Mouse (Mus musculus) lung, postnatal 14 days (tissue): Measurements from ENCODE around the gene Aggf1.
"Not testable (repeated sequence)": the region's sequence is repeated elsewhere in the genome, so short reads cannot be mapped to it uniquely, and the experiment has no call there.

Experiments used
- DNase-seq: peaks from one replicate; pipeline ENCODE4 v3.0.0; 2021

Gene Aggf1

GRCm38 (mm10) chr13:95374701-95375553, at the start of gene Aggf1:
Gene Aggf1, minus strand, starts transcription at chr13:95375352.
- peak; percentile 93 for DNase-seq

DNA sequence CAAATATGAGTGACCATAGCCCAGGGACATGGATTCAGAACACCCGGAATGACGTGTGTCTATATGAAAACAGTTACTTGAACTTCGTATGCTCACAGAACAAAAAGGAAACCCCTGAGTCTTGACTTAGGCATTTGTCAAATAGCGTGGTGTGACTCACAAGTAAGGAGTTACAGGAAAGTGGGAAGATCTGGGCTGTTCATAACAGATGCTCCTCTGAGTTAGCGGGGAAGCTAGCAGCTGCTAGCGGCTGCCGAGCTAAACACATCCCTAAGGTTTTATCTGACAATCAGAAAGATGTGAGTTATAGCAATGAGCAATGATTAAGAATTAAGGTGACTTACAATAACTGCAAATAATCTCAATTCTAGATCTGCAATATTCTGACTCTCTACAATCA, 49.8 kb upstream of the Aggf1 start:
- DNase-seq: no peak

DNA sequence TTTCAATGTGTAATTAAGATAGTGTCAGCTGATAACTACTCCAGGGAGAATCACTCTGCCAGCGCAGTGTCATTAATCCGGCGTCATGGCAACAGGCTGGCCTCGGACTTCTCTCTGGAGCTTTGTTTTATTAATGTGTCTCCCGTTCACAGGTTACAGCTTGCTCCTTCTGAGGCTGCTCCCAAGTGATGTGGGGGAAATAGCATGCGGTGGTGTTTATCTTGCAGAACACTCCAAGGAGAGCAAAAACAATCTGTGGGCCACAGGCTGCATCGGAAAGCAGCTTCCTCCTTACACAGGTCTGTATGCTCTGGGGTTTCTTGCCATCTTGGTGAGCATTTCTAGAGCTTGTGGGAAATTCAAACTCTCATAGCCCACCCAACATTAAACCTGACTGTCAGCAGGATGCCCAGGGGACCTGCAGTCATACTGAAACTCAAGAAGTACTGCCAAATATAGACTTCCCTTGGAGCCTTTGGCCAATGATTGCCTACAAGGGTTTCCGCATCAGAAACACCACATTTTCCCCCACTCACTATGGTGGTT, 44.1 kb upstream of the Aggf1 start:
- no peak for DNase-seq

DNA sequence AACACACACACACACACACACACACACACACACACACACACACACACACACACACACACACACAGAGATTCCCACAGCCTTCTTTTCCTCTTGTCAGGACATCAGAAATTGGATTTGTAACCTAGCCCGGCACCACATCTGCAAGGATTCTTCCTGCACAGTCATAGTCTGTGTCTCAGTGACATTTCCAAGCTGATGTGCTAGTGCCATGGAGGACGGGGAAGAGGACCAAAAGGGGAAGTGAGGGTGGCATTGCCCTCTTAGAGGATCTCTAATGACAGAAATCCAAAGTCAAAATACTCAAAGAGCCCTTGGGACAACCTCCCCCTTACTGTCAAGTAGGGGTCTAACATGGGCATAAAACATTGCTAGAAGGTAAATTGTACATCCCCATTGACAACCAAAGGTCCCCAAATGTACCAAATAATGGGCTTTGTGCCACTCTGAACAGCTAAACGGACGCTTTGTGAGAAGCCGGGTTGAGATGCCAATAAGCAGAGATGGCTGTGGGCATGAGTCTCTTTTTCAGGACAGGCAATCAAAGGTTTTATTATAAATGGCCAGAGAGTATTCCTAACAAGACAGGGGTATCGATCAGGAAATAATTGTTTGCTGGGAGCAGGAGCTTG, 43.5 kb upstream of the Aggf1 start:
- DNase-seq: no peak

GRCm38 (mm10) chr13:95412257-95412656, 37.1 kb upstream of the Aggf1 start:
- no peak for DNase-seq

- DNase-seq: no peak
Observed at GRCm38 (mm10) chr13:95393242-95393641, 18.1 kb upstream of the Aggf1 start.

GRCm38 (mm10) chr13:95389866-95390865, 15.0 kb upstream of the Aggf1 start:
- DNase-seq: peak; percentile 83

DNA sequence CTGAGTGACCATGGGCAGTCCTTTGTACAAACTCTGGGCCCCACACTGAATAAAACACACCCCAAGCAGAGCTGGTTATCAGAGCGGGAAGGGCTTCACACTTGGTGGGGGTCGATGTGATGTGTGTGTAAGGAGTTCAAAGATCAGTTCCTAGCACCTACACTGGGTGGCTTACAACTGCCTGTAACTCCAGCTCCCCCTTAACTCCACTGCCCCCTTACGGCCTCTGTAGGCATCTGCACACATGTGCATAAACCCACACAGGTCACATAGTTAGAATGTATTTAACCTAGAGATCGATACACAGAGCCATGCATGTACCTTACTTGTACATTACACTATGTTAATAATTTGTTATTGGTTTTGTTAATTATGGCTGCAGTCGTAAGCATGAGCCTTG, 13.1 kb upstream of the Aggf1 start:
- DNase-seq: no peak

- DNase-seq: no peak
Observed at GRCm38 (mm10) chr13:95382418-95382817, 7.3 kb upstream of the Aggf1 start.

DNA sequence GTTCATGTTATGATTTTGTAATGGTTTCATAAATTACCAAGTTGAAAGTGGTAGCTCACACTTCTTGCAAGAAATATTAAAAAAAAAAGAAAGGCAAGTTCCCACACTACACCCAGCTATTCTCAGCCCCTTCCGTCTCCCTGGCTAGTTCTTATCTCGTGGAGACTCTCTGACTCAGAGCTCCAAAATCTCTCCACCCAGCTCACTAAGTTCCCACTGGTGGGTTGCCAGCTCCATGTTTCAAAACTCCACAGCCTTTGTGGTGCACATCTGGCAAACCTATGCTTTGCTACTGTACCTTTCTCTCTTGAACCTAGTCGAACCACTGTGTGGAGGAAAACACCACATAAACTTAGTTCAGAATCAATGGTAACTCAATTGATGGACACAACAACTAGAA, 3.5 kb upstream of the Aggf1 start:
- no peak for DNase-seq

DNA sequence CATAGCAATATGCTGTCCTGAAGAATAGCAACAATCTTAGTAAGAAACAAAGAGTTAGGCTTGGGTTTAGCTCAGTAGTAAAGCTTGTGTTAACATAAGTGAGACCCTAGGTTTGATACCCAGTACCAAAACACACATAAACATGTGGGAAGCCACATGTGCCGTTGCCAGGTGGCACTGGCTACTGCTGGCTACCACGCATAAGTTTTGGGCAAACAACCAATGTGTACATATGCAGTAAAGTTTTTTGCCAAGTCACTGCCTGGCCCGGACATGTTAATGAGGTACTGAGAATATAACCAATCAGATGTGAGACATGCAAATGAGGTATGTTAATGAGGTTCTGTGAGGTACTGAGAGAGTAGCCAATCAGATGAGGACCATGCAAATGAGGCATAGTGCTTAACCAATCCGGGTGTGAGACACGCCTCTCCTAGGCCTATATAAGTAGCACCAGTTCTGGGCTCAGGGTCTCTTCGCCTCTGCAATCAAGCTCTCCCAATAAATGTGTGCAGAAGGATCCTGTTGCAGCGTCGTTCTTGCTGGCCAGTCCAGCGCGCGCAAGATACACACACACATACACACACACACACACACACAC, 1.6 kb upstream of the Aggf1 start:
- DNase-seq: not testable (repeated sequence)

DNA sequence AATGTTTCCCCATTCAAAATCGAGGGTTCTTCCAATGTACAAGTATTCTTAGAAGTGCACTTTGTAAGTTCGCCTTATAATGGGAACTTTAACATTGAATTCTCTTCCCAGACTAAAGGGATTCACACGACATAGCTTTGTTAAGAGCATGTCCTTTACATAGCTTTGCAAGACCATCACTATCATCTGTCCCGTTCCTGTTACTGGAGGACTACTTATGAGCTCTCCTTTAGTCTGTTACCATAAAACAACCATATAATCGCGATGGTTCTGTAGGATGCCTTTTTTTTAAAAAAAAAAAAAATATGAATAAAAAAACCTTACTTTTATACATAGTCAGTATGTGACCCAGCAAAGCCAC, 382 bp upstream of the Aggf1 start:
- no peak for DNase-seq

DNA sequence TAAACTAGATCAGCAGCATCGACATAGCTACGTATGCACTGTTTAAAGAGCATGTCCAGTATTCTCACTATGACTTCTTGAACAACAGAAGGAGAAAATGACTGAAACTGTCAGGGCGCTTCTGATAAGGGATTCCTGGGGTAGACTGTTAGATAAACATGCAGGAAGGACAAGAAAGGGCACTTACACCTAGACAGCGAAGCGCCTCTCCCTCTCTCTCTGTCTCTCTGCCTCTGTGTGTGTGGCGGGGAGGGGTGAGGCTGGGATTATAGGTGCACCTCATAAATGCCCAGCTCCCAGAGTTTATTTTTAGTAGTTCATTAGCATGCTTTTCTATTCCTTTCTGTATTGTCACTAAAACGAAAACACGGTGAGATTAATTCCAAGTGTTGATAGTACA, 8.8 kb downstream of the Aggf1 start:
- DNase-seq: no peak

- DNase-seq: no peak
Observed at GRCm38 (mm10) chr13:95363440-95363839, 11.7 kb downstream of the Aggf1 start.

GRCm38 (mm10) chr13:95358223-95358622, 16.9 kb downstream of the Aggf1 start:
- no peak for DNase-seq

- no peak for DNase-seq
Observed at GRCm38 (mm10) chr13:95348476-95348875, 26.7 kb downstream of the Aggf1 start.

- DNase-seq: peak; percentile 84
Observed at GRCm38 (mm10) chr13:95347018-95347696, 28.0 kb downstream of the Aggf1 start.

DNA sequence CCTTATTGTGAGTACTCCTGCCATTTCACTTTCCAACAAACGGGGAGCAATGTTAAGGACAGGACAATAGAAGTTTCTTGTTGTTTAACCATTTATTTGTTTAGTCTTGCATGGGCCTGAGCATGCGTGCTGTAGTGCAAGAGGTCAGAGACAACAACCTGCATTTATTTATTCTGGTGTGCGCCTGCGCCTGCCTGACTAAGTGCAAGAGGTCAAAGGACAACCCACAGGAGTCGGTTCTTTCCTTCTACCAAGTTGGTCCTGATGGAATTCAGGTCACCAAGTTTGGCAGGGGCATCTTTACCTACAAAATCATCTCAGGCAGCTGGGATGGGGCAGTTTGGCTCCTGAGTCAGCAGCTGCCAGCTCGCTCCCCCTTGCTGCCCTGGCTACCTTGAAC, 29.3 kb downstream of the Aggf1 start:
- DNase-seq: no peak

DNA sequence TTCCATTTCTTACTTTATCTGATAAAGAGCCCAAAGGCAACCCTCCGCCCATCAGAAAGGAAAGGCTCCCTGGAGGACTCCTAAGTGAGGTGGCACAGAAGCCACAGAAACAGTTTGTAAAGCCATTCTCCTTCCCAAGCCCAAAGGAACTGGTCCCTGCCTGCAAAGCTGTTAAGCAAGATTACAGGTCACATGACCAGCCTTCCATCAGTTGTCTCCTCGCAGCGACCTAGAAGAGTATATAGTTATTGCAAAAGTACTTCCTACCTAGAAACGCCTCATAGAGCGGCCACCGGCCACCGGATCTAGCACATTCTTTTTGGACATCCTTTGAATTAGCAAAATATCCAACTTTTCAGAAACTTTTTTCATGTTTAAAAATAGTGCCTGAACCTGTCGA, 31.7 kb downstream of the Aggf1 start:
- DNase-seq: no peak

DNA sequence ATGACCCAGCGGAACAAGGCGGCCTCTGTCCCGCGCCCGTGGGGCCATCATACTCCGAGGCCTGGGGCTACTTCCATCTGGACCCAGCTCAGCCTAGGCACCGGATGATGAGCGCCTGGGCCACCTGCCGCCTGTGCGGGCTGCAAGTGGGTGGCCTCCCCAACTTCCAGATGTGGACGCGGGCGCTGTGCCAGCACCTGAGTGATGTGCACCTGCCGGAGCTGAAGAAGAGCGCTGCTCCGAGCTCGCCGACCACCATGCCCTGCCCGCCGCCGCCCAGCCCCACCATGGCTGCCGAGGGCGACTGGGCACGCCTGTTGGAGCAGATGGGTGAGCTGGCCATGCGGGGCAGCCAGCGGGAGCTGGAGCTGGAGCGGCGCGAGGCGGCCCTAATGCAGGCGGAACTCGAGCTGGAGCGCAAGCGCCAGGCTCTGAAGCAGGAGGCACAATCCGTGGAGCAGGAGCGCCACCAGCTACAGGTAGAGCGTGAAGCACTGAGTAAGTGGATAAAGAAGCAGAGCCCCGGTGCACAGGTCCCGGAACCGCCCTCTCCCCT, 39.0 kb downstream of the Aggf1 start:
- DNase-seq: no peak

GRCm38 (mm10) chr13:95332086-95332899, 42.9 kb downstream of the Aggf1 start:
- no peak for DNase-seq
